Mouse (Mus musculus) neural tube, embryonic 11.5 days (tissue): Measurements from ENCODE around the gene Tal1. TPM values are rescaled to one million over a fixed set of nuclear protein-coding genes. Genes with fewer than 3 reads are reported as not detected.

Experiments
- ATAC-seq: fragments of 200-750 bp; cut with Nextera tagmentation; 2 replicates; pipeline ENCODE4 v1.8.0; 2017; ENCODE audit warnings: moderate number of reproducible peaks, mild to moderate bottlenecking, moderate TSS enrichment, moderate library complexity; ENCODE audit not compliant: insufficient read depth, low FRiP score, low TSS enrichment
- DNase-seq: peaks from one replicate; pipeline ENCODE4 v3.0.0-alpha.2; 2015; ENCODE audit warnings: low spot score
- H3K27ac ChIP-seq: fragments of 300-500 bp; sonication (generic); 2 replicates; pipeline ENCODE4 v1.5.1; 2014; ENCODE audit warnings: low read depth, mild to moderate bottlenecking, low read length
- H3K27me3 ChIP-seq: fragments of 300-500 bp; sonication (generic); 2 replicates; pipeline ENCODE4 v1.6.1; 2014; ENCODE audit warnings: mild to moderate bottlenecking, low read length, mixed read lengths; ENCODE audit not compliant: control insufficient read depth, insufficient read depth
- H3K36me3 ChIP-seq: fragments of 300-500 bp; sonication (generic); 2 replicates; pipeline ENCODE4 v1.6.1; 2014; ENCODE audit warnings: mild to moderate bottlenecking, low read length, moderate library complexity, mixed read lengths; ENCODE audit not compliant: control insufficient read depth, insufficient read depth
- H3K4me1 ChIP-seq: fragments of 300-500 bp; sonication (generic); 2 replicates; pipeline ENCODE4 v1.6.1; 2014; ENCODE audit warnings: low read length, mixed read lengths; ENCODE audit not compliant: control insufficient read depth, insufficient read depth
- H3K4me2 ChIP-seq: fragments of 300-500 bp; sonication (generic); 2 replicates; pipeline ENCODE4 v1.6.1; 2014; ENCODE audit warnings: low read depth, mild to moderate bottlenecking, moderate library complexity
- H3K4me3 ChIP-seq: fragments of 300-500 bp; sonication (generic); 2 replicates; pipeline ENCODE4 v1.5.1; 2014; ENCODE audit warnings: low read depth, low read length
- H3K9ac ChIP-seq: fragments of 300-500 bp; sonication (generic); 2 replicates; pipeline ENCODE4 v1.6.1; 2014; ENCODE audit warnings: mild to moderate bottlenecking, low read length
- H3K9me3 ChIP-seq: fragments of 300-500 bp; sonication (generic); 2 replicates; pipeline ENCODE4 v1.6.1; 2016; ENCODE audit warnings: low read length; ENCODE audit not compliant: control insufficient read depth
- WGBS: fragments of 180-500 bp; shearing (Covaris S2); extraction: QIAGEN DNeasy Blood & Tissue Kit; methylation state at CpG from one replicate; pipeline ENCODE4 v1.1.7; 2014; 5-methylcytosine and 5-hydroxymethylcytosine counted together
- polyA plus RNA-seq: library from polyadenylated mRNA; unstranded; fragments of >200 nt; fragmentation: Nextera tagmentation; extraction: Ambion mirVana; gene quantifications from 2 replicates; pipeline ENCODE4 v1.2.1, GENCODE M21; 2014

The Tal1 gene
- polyA plus RNA-seq, 1 experiment from 2014 or later, result 7.5 TPM

- H3K4me1 ChIP-seq, result no peaks in the 10 kb centered on the region
- no peaks in the 10 kb centered on the region for H3K9me3 ChIP-seq
- no peak overlapping the region for H3K4me3 ChIP-seq
- no peak overlapping the region for H3K4me2 ChIP-seq
- no peaks in the 10 kb centered on the region for H3K36me3 ChIP-seq
- DNase-seq (no peak), ATAC-seq (no peak)
- H3K27ac ChIP-seq, result no peak overlapping the region
- H3K9ac ChIP-seq, result no peak overlapping the region
- WGBS, result 25% methylated on average over 5 of the region's 5 CpGs
- no peaks in the 10 kb centered on the region for H3K27me3 ChIP-seq
Measured at GRCm38 (mm10) chr4:115113266-115113665, 57.0 kb downstream of the Tal1 start.

GRCm38 (mm10) chr4:115119642-115120041 is 63.4 kb downstream of the Tal1 start:
- Histone ChIP-seq H3K27me3 (no peaks in the 10 kb centered on the region), H3K36me3 (no peaks in the 10 kb centered on the region), H3K4me1 (no peaks in the 10 kb centered on the region), H3K9me3 (no peaks in the 10 kb centered on the region), H3K4me2 (no peak overlapping the region), H3K4me3 (no peak overlapping the region), H3K9ac (no peak overlapping the region), H3K27ac (no peak overlapping the region)
- DNase-seq (no peak), ATAC-seq (no peak)
- WGBS, result 86% methylated on average over 3 of the region's 3 CpGs

DNA sequence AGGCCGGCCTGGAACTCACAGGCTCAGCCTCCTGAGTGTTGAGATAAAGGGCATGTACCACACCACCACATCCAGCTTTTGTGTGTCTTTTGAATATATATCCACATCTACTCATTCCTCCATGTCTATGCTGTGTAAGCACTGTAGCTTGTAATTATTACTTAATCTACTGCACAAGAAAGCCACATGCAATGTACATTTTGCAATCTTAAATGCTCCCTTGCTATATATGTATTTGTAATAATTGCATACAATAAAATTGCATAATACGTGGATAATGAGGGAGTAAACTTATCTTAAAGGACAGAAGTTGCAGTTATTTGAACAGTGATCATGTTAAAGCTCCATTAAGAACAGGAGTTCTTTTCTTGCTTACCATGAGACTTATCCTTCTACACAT is 64.9 kb downstream of the Tal1 start:
- Histone ChIP-seq H3K36me3 (no peaks in the 10 kb centered on the region), H3K4me3 (no peak overlapping the region), H3K4me1 (no peaks in the 10 kb centered on the region), H3K4me2 (no peak overlapping the region), H3K27me3 (no peaks in the 10 kb centered on the region), H3K9me3 (no peaks in the 10 kb centered on the region), H3K9ac (no peak overlapping the region), H3K27ac (no peak overlapping the region)
- WGBS, result 88% methylated on average over 2 of the region's 2 CpGs
- DNase-seq, result no peak
- no peak for ATAC-seq

Other genes with a start within 250 kb of the Tal1 start
- gene Gm12830, start 234.7 kb upstream of the Tal1 start, polyA plus RNA-seq, result not detected in 2 replicates
- gene Foxd2, start 147.6 kb upstream of the Tal1 start, polyA plus RNA-seq, result 0.53 and 1.2 TPM in 2 replicates
- gene Foxe3, start 130.4 kb upstream of the Tal1 start, polyA plus RNA-seq, result not detected in 2 replicates
- gene Cmpk1, start 69.2 kb upstream of the Tal1 start, polyA plus RNA-seq, result 141 and 150 TPM in 2 replicates
- gene Stil, start 56.3 kb upstream of the Tal1 start, polyA plus RNA-seq, result 15.3 and 18.9 TPM in 2 replicates
- gene Pdzk1ip1, start 32.3 kb downstream of the Tal1 start, polyA plus RNA-seq, result 9.7 and 14.7 TPM in 2 replicates
- 1.2 and 2.3 TPM in 2 replicates for gene Cyp4x1, start 77.9 kb downstream of the Tal1 start, polyA plus RNA-seq
- not detected in 2 replicates for gene Cyp4a29, start 185.7 kb downstream of the Tal1 start, polyA plus RNA-seq
- not detected in 2 replicates for gene Cyp4a12a, start 242.6 kb downstream of the Tal1 start, polyA plus RNA-seq